Mouse (Mus musculus) lung, embryonic 15.5 days (tissue): ENCODE results near the gene Vkorc1. TPM values are rescaled to one million over a fixed set of nuclear protein-coding genes. Genes with fewer than 3 reads are reported as not detected.
A peak's percentile ranks its signal among the peaks of the same experiment; 100 is the strongest.

Experiments
- ATAC-seq: fragments of 200-750 bp; cut with Nextera tagmentation; 2 replicates; pipeline ENCODE4 v1.8.0; 2017; ENCODE audit warnings: moderate number of reproducible peaks, borderline replicate concordance; ENCODE audit not compliant: low FRiP score, low TSS enrichment; ENCODE audit errors: extremely low read depth
- H3K27ac ChIP-seq: fragments of 300-500 bp; sonication (generic); 2 replicates; pipeline ENCODE4 v1.5.1; 2015; ENCODE audit warnings: moderate library complexity, mild to moderate bottlenecking, inconsistent platforms
- H3K27me3 ChIP-seq: fragments of 300-500 bp; sonication (generic); 2 replicates; pipeline ENCODE4 v1.6.1; 2015; ENCODE audit warnings: inconsistent platforms
- H3K36me3 ChIP-seq: fragments of 300-500 bp; sonication (generic); 2 replicates; pipeline ENCODE4 v1.6.1; 2015; ENCODE audit warnings: inconsistent platforms
- H3K4me1 ChIP-seq: fragments of 300-500 bp; sonication (generic); 2 replicates; pipeline ENCODE4 v1.6.1; 2015; ENCODE audit warnings: inconsistent platforms
- H3K4me2 ChIP-seq: fragments of 300-500 bp; sonication (generic); 2 replicates; pipeline ENCODE4 v1.6.1; 2015; ENCODE audit warnings: inconsistent platforms, mild to moderate bottlenecking, moderate library complexity
- H3K4me3 ChIP-seq: fragments of 300-500 bp; sonication (generic); 2 replicates; pipeline ENCODE4 v1.5.1; 2015; ENCODE audit warnings: mild to moderate bottlenecking, inconsistent platforms
- H3K9ac ChIP-seq: fragments of 300-500 bp; sonication (generic); 2 replicates; pipeline ENCODE4 v1.6.1; 2015; ENCODE audit warnings: inconsistent platforms
- H3K9me3 ChIP-seq: fragments of 300-500 bp; sonication (generic); 2 replicates; pipeline ENCODE4 v1.6.1; 2016; ENCODE audit warnings: inconsistent platforms
- WGBS: fragments of 180-500 bp; shearing (Covaris S2); methylation state at CpG from one replicate; pipeline ENCODE4 v1.1.7; 2015; 5-methylcytosine and 5-hydroxymethylcytosine counted together
- polyA plus RNA-seq: library from polyadenylated mRNA; unstranded; fragments of >200 nt; fragmentation: Nextera tagmentation; extraction: Ambion mirVana; gene quantifications from 2 replicates; pipeline ENCODE4 v1.2.1, GENCODE M21; 2015

Gene Vkorc1
- polyA plus RNA-seq, 1 experiment from 2014 or later: 150 TPM

- no peak for ATAC-seq
Measured at GRCm38 (mm10) chr7:127890798-127891197, 4.6 kb downstream of the Vkorc1 start, which contains the start of gene Prss53. TSS of gene Prss53 (minus strand) at chr7:127890970.

DNA sequence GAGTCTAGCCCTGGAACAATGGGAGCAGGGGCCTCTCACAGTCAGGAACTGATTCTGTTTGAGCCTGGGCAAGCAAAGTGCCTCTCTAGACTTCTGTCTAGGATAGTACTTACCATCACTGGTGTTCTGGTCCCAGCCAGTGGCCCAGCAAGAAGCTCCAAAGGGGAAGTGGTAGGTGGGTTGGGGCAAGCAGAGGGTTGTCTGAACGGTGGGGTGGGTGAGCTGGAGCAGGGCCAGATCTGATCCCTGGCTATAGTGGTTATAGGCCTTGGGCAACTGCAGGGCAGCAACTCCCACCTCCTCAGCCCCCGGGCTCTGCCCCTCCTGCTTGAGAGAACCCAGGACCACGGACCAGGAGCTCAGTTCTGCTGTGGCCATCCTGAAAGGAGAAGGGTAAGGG lies 6.6 kb downstream of the Vkorc1 start:
- no peak overlapping the region for H3K4me3 ChIP-seq
- no peak for ATAC-seq
- H3K4me2 ChIP-seq: no peak overlapping the region
- WGBS: 61% methylated on average over 3 of the region's 3 CpGs
- peaks cover 65% of the 10 kb centered on the region for H3K36me3 ChIP-seq
- H3K9me3 ChIP-seq: no peaks in the 10 kb centered on the region
- no peak overlapping the region for H3K27ac ChIP-seq
- no peak overlapping the region for H3K9ac ChIP-seq
- no peaks in the 10 kb centered on the region for H3K27me3 ChIP-seq
- peaks cover 11% of the 10 kb centered on the region; the same call in 1 of the 2 replicates for H3K4me1 ChIP-seq

More at GRCm38 (mm10) chr7:127890798-127891197, 4.6 kb downstream of the Vkorc1 start, which contains the start of gene Prss53:
- no peaks in the 10 kb centered on the region for H3K9me3 ChIP-seq
- H3K27me3 ChIP-seq: no peaks in the 10 kb centered on the region
- H3K9ac ChIP-seq: no peak within 1 kb of the TSS
- peaks cover 50% of the 10 kb centered on the region for H3K36me3 ChIP-seq
- no peak within 1 kb of the TSS for H3K4me3 ChIP-seq
- H3K4me2 ChIP-seq: no peak within 1 kb of the TSS
- peaks cover 16% of the 10 kb centered on the region for H3K4me1 ChIP-seq
- WGBS: 26% methylated on average over 4 of the region's 4 CpGs
- no peak within 1 kb of the TSS for H3K27ac ChIP-seq

DNA sequence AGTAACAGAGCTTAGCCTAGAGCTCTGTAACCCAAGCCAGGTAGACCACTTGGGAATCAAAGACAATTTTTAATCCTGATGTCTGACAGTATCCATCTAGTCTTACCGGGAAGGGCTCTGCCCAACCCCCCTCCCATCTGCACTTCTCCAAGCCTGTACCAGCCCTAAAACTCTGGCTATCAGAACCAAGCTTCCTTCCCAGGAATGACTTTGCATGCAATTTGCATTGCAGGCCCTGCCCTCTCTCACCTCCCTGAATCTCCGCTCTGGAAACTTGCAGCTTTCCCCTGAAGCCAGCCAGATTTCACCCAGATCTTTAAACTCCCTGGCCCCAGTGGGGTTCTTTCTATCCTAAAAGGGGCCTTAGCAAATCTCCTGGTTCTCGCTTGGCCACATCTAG lies 7.6 kb downstream of the Vkorc1 start:
- no peak overlapping the region for H3K4me2 ChIP-seq
- peaks cover 11% of the 10 kb centered on the region; the same call in 1 of the 2 replicates for H3K4me1 ChIP-seq
- no peaks in the 10 kb centered on the region for H3K9me3 ChIP-seq
- WGBS: 82% methylated on average over 3 of the region's 3 CpGs
- H3K9ac ChIP-seq: no peak overlapping the region
- no peaks in the 10 kb centered on the region for H3K27me3 ChIP-seq
- no peak overlapping the region for H3K4me3 ChIP-seq
- no peak for ATAC-seq
- no peak overlapping the region for H3K27ac ChIP-seq
- H3K36me3 ChIP-seq: peaks cover 71% of the 10 kb centered on the region

DNA sequence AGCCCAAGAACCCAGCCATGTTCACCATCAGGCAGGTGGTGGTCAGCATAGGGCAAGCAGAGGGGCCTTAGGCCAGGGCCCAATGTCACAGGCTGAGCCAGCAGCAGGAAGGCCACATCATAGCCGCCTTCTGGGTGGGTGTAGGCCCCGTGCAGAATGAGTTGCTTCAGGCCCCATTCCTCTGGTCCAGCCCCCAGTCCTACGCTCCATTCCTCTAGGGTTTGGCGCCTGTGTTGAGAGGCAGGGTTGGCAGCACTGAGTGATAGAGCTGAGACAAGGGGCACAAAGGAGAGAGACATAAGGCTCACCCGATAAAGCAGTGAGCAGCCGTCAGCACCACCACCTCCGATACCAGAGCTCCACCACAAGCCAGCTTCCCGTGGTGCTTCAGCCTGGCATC lies 8.2 kb downstream of the Vkorc1 start:
- peaks cover 72% of the 10 kb centered on the region for H3K36me3 ChIP-seq
- WGBS: 75% methylated on average over 8 of the region's 8 CpGs

GRCm38 (mm10) chr7:127886551-127886950 lies 8.9 kb downstream of the Vkorc1 start:
- WGBS: 87% methylated on average over 6 of the region's 6 CpGs
- Histone ChIP-seq H3K4me1 (peaks cover 11% of the 10 kb centered on the region; the same call in 1 of the 2 replicates), H3K4me3 (no peak overlapping the region), H3K9me3 (no peaks in the 10 kb centered on the region), H3K4me2 (no peak overlapping the region), H3K27ac (no peak overlapping the region), H3K9ac (no peak overlapping the region), H3K36me3 (peaks cover 78% of the 10 kb centered on the region), H3K27me3 (no peaks in the 10 kb centered on the region)
- ATAC-seq: no peak

More for the DNA sequence above, 8.2 kb downstream of the Vkorc1 start:
- Histone ChIP-seq H3K9ac (no peak overlapping the region), H3K4me1 (peaks cover 11% of the 10 kb centered on the region; the same call in 1 of the 2 replicates), H3K27me3 (no peaks in the 10 kb centered on the region), H3K9me3 (no peaks in the 10 kb centered on the region), H3K27ac (no peak overlapping the region), H3K4me2 (no peak overlapping the region), H3K4me3 (no peak overlapping the region)
- ATAC-seq: no peak

- H3K9me3 ChIP-seq: no peaks in the 10 kb centered on the region
- no peak overlapping the region for H3K9ac ChIP-seq
- H3K36me3 ChIP-seq: peaks cover 84% of the 10 kb centered on the region
- no peak overlapping the region for H3K4me2 ChIP-seq
- H3K4me1 ChIP-seq: peaks cover 11% of the 10 kb centered on the region; the same call in 1 of the 2 replicates
- no peaks in the 10 kb centered on the region for H3K27me3 ChIP-seq
- no peak for ATAC-seq
- H3K27ac ChIP-seq: no peak overlapping the region
- 53% methylated on average over 6 of the region's 6 CpGs for WGBS
- no peak overlapping the region for H3K4me3 ChIP-seq
Measured at GRCm38 (mm10) chr7:127885951-127886350, 9.5 kb downstream of the Vkorc1 start.

GRCm38 (mm10) chr7:127880431-127880830 lies 15.0 kb downstream of the Vkorc1 start:
- WGBS: 84% methylated on average over 12 of the region's 12 CpGs
- ATAC-seq: no peak

GRCm38 (mm10) chr7:127879301-127879700 lies 16.1 kb downstream of the Vkorc1 start:
- Histone ChIP-seq H3K4me3 (no peak overlapping the region), H3K27ac (no peak overlapping the region), H3K4me2 (no peak overlapping the region), H3K36me3 (peaks cover 62% of the 10 kb centered on the region), H3K27me3 (no peaks in the 10 kb centered on the region), H3K4me1 (peaks cover 12% of the 10 kb centered on the region), H3K9me3 (no peaks in the 10 kb centered on the region), H3K9ac (no peak overlapping the region)
- ATAC-seq: no peak
- 92% methylated on average over 9 of the region's 9 CpGs for WGBS

More at GRCm38 (mm10) chr7:127880431-127880830, 15.0 kb downstream of the Vkorc1 start:
- H3K27me3 ChIP-seq: no peaks in the 10 kb centered on the region
- H3K4me1 ChIP-seq: peaks cover 15% of the 10 kb centered on the region
- H3K9me3 ChIP-seq: no peaks in the 10 kb centered on the region
- no peak overlapping the region for H3K27ac ChIP-seq
- H3K9ac ChIP-seq: no peak overlapping the region
- H3K36me3 ChIP-seq: peaks cover 72% of the 10 kb centered on the region
- H3K4me3 ChIP-seq: no peak overlapping the region
- H3K4me2 ChIP-seq: no peak overlapping the region

- peaks cover 45% of the 10 kb centered on the region for H3K36me3 ChIP-seq
- H3K4me3 ChIP-seq: peak within 1 kb of the TSS; percentile 73
- peak; percentile 58 for ATAC-seq
- H3K4me1 ChIP-seq: peaks cover 25% of the 10 kb centered on the region
- H3K9me3 ChIP-seq: no peaks in the 10 kb centered on the region
- WGBS: under 1% methylated on average over 60 of the region's 60 CpGs
- H3K27ac ChIP-seq: peak within 1 kb of the TSS; percentile 98
- H3K4me2 ChIP-seq: peak within 1 kb of the TSS; percentile 69
- H3K9ac ChIP-seq: peak within 1 kb of the TSS; percentile 97
- no peaks in the 10 kb centered on the region for H3K27me3 ChIP-seq
Measured at GRCm38 (mm10) chr7:127876467-127877348, 18.7 kb downstream of the Vkorc1 start, which contains the start of gene Zfp668. TSS of gene Zfp668 (minus strand) at chr7:127876828.

DNA sequence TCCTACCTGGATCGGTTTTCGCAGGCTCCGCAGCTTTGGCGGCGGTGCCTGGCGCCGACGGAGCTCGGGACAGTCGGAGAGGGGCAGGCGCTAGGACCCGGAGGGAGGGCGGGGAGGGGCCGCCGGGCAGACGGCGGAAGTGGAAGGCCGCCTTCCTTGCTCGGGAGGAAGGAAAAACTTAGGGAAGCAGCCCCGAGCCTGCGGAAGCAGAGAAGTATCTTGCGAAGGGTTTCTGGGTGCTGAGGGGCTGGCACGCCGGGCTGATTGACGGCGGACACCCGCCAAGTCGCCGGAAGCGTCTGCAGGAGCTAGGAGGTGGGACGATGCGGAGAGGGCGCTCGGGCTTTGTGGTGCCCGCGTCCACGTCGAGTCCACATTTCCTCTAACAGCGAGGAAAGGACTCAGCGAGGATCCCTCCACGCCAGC lies 19.4 kb downstream of the Vkorc1 start, which contains the start of gene Zfp646:
Gene Zfp646 (plus strand): TSS at position 181 of the 426 bp plus-strand sequence.
- peak within 1 kb of the TSS; percentile 98 for H3K27ac ChIP-seq
- H3K9me3 ChIP-seq: no peaks in the 10 kb centered on the region
- WGBS: 1% methylated on average over 41 of the region's 41 CpGs
- peak within 1 kb of the TSS; percentile 69 for H3K4me2 ChIP-seq
- H3K36me3 ChIP-seq: peaks cover 38% of the 10 kb centered on the region
- ATAC-seq: peak; percentile 91
- peak within 1 kb of the TSS; percentile 97 for H3K9ac ChIP-seq
- no peaks in the 10 kb centered on the region for H3K27me3 ChIP-seq
- peak within 1 kb of the TSS; percentile 73 for H3K4me3 ChIP-seq
- H3K4me1 ChIP-seq: peaks cover 25% of the 10 kb centered on the region

DNA sequence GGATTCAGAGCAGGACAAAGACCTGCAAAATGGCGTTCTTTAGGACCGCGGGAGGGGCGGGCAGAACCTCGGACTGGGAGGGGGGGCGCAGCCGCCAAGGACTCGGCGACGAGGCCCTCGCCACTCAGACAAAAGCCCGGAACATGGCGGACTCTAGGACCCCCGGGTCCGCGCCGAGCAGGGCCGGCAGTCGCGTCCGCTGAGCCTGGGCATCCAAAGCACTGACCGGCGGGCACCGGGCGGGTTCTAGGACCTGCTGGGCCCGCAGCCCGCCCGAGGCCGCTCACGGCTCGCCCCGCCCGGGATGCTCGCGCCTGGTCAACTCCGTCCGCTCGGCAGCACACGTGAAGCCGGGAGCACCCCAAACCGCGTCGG lies 19.8 kb downstream of the Vkorc1 start:
- peak; percentile 94 for ATAC-seq
- Histone ChIP-seq H3K9me3 (no peaks in the 10 kb centered on the region), H3K4me1 (peaks cover 25% of the 10 kb centered on the region), H3K27me3 (no peaks in the 10 kb centered on the region), H3K4me2 (peak overlapping the region; percentile 69), H3K9ac (peak overlapping the region; percentile 97), H3K27ac (peak overlapping the region; percentile 98), H3K4me3 (peak overlapping the region; percentile 73), H3K36me3 (peaks cover 34% of the 10 kb centered on the region)
- 0% methylated on average over 42 of the region's 43 CpGs for WGBS
